Mouse (Mus musculus) B cell, adult 2 months (primary cell): Measurements from ENCODE around the gene Sympk.

Source experiments
- DNase-seq, 2 experiments: peaks; one replicate each; pipeline ENCODE4 v3.0.0; 2022

Sympk gene

GRCm38 (mm10) chr7:19024096-19024506 is at the start of gene Sympk:
Gene Sympk (plus strand): TSS chr7:19024377.
- peak; percentile 95 to 96 for DNase-seq

- no peak for DNase-seq
These were observed 45.8 kb upstream of the Sympk start for GRCm38 (mm10) chr7:18978381-18978780.

- no peak for DNase-seq
These were observed 37.7 kb upstream of the Sympk start for GRCm38 (mm10) chr7:18986503-18986902.

- DNase-seq, result no peak
These were observed 37.1 kb upstream of the Sympk start, which contains the start of gene Nanos2 for GRCm38 (mm10) chr7:18987100-18987499. Gene Nanos2 (plus strand): TSS chr7:18987400.

GRCm38 (mm10) chr7:18987747-18988146 is 36.4 kb upstream of the Sympk start:
- DNase-seq, result no peak

GRCm38 (mm10) chr7:18988780-18989179 is 35.4 kb upstream of the Sympk start:
- DNase-seq, result no peak

- DNase-seq, result no peak
These were observed 34.2 kb upstream of the Sympk start for GRCm38 (mm10) chr7:18989995-18990394.

- DNase-seq, result peak; percentile 96 to 97
These were observed 33.4 kb upstream of the Sympk start, which contains the start of gene Mypop for GRCm38 (mm10) chr7:18990601-18991295. Gene Mypop (plus strand): TSS chr7:18991245.

GRCm38 (mm10) chr7:18991660-18992293 is 32.4 kb upstream of the Sympk start:
- DNase-seq, result peak; percentile 32 to 37

GRCm38 (mm10) chr7:18992294-18992675 is 31.9 kb upstream of the Sympk start:
- DNase-seq, result peak; percentile 14 to 16

GRCm38 (mm10) chr7:18993036-18993435 is 31.1 kb upstream of the Sympk start:
- DNase-seq, result no peak

- DNase-seq, result no peak
These were observed 25.3 kb upstream of the Sympk start for GRCm38 (mm10) chr7:18998835-18999234.

- no peak for DNase-seq
These were observed 23.8 kb upstream of the Sympk start for GRCm38 (mm10) chr7:19000421-19000820.

GRCm38 (mm10) chr7:19001066-19001806 is 22.9 kb upstream of the Sympk start:
- DNase-seq, result peak; percentile 79 to 81

GRCm38 (mm10) chr7:19001807-19002085 is 22.4 kb upstream of the Sympk start:
- DNase-seq, result no peak

- DNase-seq, result no peak
These were observed 22.1 kb upstream of the Sympk start for GRCm38 (mm10) chr7:19002115-19002514.

GRCm38 (mm10) chr7:19002848-19003498 is 21.2 kb upstream of the Sympk start:
- DNase-seq, result peak; percentile 61 to 63

- DNase-seq, result peak; percentile 92 to 94
These were observed 20.1 kb upstream of the Sympk start, which contains the start of gene Irf2bp1 for GRCm38 (mm10) chr7:19003902-19004630. Gene Irf2bp1 (plus strand): TSS chr7:19004044.

- peak in 1 of 2 experiments; percentile 23 for DNase-seq
These were observed 19.5 kb upstream of the Sympk start for GRCm38 (mm10) chr7:19004631-19005079.

- DNase-seq, result no peak
These were observed 18.6 kb upstream of the Sympk start for GRCm38 (mm10) chr7:19005417-19006121.

GRCm38 (mm10) chr7:19006476-19006875 is 17.7 kb upstream of the Sympk start:
- peak; percentile 85 to 87 for DNase-seq
